Mouse (Mus musculus): ENCODE data around the gene Zfp169. TPM values are rescaled to one million over a fixed set of nuclear protein-coding genes. Genes with fewer than 3 reads are reported as not detected.
A peak's percentile ranks its signal among the peaks of the same experiment; 100 is the strongest.
"Not testable (repeated sequence)": the region's sequence is repeated elsewhere in the genome, so short reads cannot be mapped to it uniquely, and the experiment has no call there.

Gene Zfp169
- polyA plus RNA-seq, 2 experiments: 5.6 to 8.6 TPM

DNA sequence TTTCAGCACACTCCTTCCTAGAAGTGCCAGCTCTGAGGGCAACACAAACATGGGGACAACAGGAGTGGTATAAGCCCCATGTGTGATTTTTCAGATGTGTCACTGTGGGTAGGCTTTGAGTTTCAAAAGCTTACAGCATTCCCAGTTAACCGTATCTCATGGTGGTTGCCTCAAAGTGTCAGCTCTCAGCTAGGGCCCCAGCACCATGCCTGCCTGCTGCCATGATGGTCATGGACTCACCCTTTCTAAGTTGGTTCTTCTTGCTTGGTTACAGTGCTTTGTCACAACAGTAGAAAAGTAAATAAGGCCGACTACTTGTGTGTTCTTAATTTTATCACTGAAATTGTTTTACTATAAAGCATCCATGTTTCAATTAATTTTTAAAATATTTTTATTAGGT is 18.2 kb upstream of the Zfp169 start:
- DNase-seq (ENCODE audit: low spot score) (no peak), ATAC-seq (ENCODE audit: low FRiP score, low read depth) (no peak)
- Histone ChIP-seq H3K27me3 (ENCODE audit: control insufficient read depth, insufficient read depth, low read length) (no peaks in the 10 kb centered on the region), H3K27ac (replicated peaks; ENCODE audit: low read depth, low read length) (no peak overlapping the region), H3K9ac (ENCODE audit: low read depth, low read length, severe bottlenecking) (no peak overlapping the region), H3K4me2 (replicated peaks; ENCODE audit: low read depth, low read length, severe bottlenecking) (no peak overlapping the region), H3K36me3 (ENCODE audit: control insufficient read depth, insufficient read depth, low read length) (peaks cover 21% of the 10 kb centered on the region), H3K4me3 (replicated peaks; ENCODE audit: low read length) (no peak overlapping the region), H3K9me3 (ENCODE audit: control insufficient read depth, low read length) (no peaks in the 10 kb centered on the region), H3K4me1 (ENCODE audit: control insufficient read depth, insufficient read depth, low read length) (no peaks in the 10 kb centered on the region)
- WGBS: 84% methylated on average over 2 of the region's 2 CpGs
- TF ChIP-seq POLR2A (IDR thresholded peaks at IDR 0.05; ENCODE audit: borderline replicate concordance, extremely low read depth, insufficient read depth, insufficient read length): no peak

GRCm38 (mm10) chr13:48530685-48531084 is 17.4 kb upstream of the Zfp169 start:
- H3K9ac ChIP-seq (ENCODE audit: low read depth, low read length, severe bottlenecking): no peak overlapping the region
- H3K36me3 ChIP-seq (ENCODE audit: control insufficient read depth, insufficient read depth, low read length): peaks cover 15% of the 10 kb centered on the region
- no peak for TF ChIP-seq POLR2A (IDR thresholded peaks at IDR 0.05; ENCODE audit: borderline replicate concordance, extremely low read depth, insufficient read depth, insufficient read length)
- no peak for DNase-seq (ENCODE audit: low spot score)
- H3K27me3 ChIP-seq (ENCODE audit: control insufficient read depth, insufficient read depth, low read length): no peaks in the 10 kb centered on the region
- 0 out of 2 replicates have a peak, but pooled peaks have one; percentile 19 for ATAC-seq (ENCODE audit: low FRiP score, low read depth)
- H3K4me3 ChIP-seq (replicated peaks; ENCODE audit: low read length): no peak overlapping the region
- no peaks in the 10 kb centered on the region for H3K4me1 ChIP-seq (ENCODE audit: control insufficient read depth, insufficient read depth, low read length)
- WGBS: 67% methylated on average over 2 of the region's 2 CpGs
- H3K9me3 ChIP-seq (ENCODE audit: control insufficient read depth, low read length): no peaks in the 10 kb centered on the region
- no peak overlapping the region for H3K27ac ChIP-seq (replicated peaks; ENCODE audit: low read depth, low read length)
- H3K4me2 ChIP-seq (replicated peaks; ENCODE audit: low read depth, low read length, severe bottlenecking): no peak overlapping the region

GRCm38 (mm10) chr13:48529028-48529427 is 15.8 kb upstream of the Zfp169 start:
- no peaks in the 10 kb centered on the region for H3K4me1 ChIP-seq (ENCODE audit: control insufficient read depth, insufficient read depth, low read length)
- H3K27ac ChIP-seq (replicated peaks; ENCODE audit: low read depth, low read length): no peak overlapping the region
- no peaks in the 10 kb centered on the region for H3K9me3 ChIP-seq (ENCODE audit: control insufficient read depth, low read length)
- ATAC-seq (ENCODE audit: low FRiP score, low read depth) (0 out of 2 replicates have a peak, but pooled peaks have one; percentile 17), DNase-seq (ENCODE audit: low spot score) (no peak)
- WGBS: 30% methylated on average over 2 of the region's 2 CpGs
- no peak overlapping the region for H3K4me3 ChIP-seq (replicated peaks; ENCODE audit: low read length)
- no peak for TF ChIP-seq POLR2A (IDR thresholded peaks at IDR 0.05; ENCODE audit: borderline replicate concordance, extremely low read depth, insufficient read depth, insufficient read length)
- no peak overlapping the region for H3K4me2 ChIP-seq (replicated peaks; ENCODE audit: low read depth, low read length, severe bottlenecking)
- no peak overlapping the region for H3K9ac ChIP-seq (ENCODE audit: low read depth, low read length, severe bottlenecking)
- 0 out of 2 replicates have a peak, but pooled peaks cover 2% of the 10 kb centered on the region for H3K36me3 ChIP-seq (ENCODE audit: control insufficient read depth, insufficient read depth, low read length)
- no peaks in the 10 kb centered on the region for H3K27me3 ChIP-seq (ENCODE audit: control insufficient read depth, insufficient read depth, low read length)

GRCm38 (mm10) chr13:48528123-48528871 is 15.0 kb upstream of the Zfp169 start:
- ATAC-seq (ENCODE audit: low FRiP score, low read depth) (peak; percentile 49), DNase-seq (ENCODE audit: low spot score) (peak; percentile 94)
- Histone ChIP-seq H3K36me3 (ENCODE audit: control insufficient read depth, insufficient read depth, low read length) (no peaks in the 10 kb centered on the region), H3K4me3 (replicated peaks; ENCODE audit: low read length) (no peak overlapping the region), H3K9me3 (ENCODE audit: control insufficient read depth, low read length) (no peaks in the 10 kb centered on the region), H3K4me2 (replicated peaks; ENCODE audit: low read depth, low read length, severe bottlenecking) (no peak overlapping the region), H3K4me1 (ENCODE audit: control insufficient read depth, insufficient read depth, low read length) (no peaks in the 10 kb centered on the region), H3K9ac (ENCODE audit: low read depth, low read length, severe bottlenecking) (no peak overlapping the region), H3K27me3 (ENCODE audit: control insufficient read depth, insufficient read depth, low read length) (no peaks in the 10 kb centered on the region), H3K27ac (replicated peaks; ENCODE audit: low read depth, low read length) (no peak overlapping the region)
- TF ChIP-seq POLR2A (IDR thresholded peaks at IDR 0.05; ENCODE audit: borderline replicate concordance, extremely low read depth, insufficient read depth, insufficient read length): no peak
- WGBS: 55% methylated on average over 15 of the region's 15 CpGs

DNA sequence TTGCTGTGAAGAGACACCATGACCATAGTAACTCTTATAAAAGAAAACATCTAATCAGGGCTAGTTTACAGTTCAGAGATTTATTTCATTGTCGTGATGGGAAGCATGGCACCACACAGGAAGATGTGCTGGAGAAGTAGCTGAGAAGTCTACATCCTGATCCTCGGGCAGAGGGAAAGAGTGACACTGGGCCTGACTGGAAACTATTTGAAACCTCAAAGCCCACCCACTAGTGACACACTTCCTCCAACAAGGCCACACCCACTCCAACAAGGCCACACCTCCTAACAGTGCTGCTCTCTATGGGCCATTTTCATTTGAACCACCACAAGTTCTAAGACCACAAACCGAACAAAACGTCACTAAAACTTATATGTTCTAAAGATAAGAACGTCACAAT is 12.5 kb upstream of the Zfp169 start:
- H3K27me3 ChIP-seq (ENCODE audit: control insufficient read depth, insufficient read depth, low read length): no peaks in the 10 kb centered on the region
- WGBS: 72% methylated on average over 5 of the region's 5 CpGs
- H3K4me3 ChIP-seq (replicated peaks; ENCODE audit: low read length): no peak overlapping the region
- no peak overlapping the region for H3K27ac ChIP-seq (replicated peaks; ENCODE audit: low read depth, low read length)
- no peak for DNase-seq (ENCODE audit: low spot score)
- H3K9me3 ChIP-seq (ENCODE audit: control insufficient read depth, low read length): no peaks in the 10 kb centered on the region
- H3K9ac ChIP-seq (ENCODE audit: low read depth, low read length, severe bottlenecking): no peak overlapping the region
- H3K4me2 ChIP-seq (replicated peaks; ENCODE audit: low read depth, low read length, severe bottlenecking): no peak overlapping the region
- H3K4me1 ChIP-seq (ENCODE audit: control insufficient read depth, insufficient read depth, low read length): no peaks in the 10 kb centered on the region
- no peaks in the 10 kb centered on the region for H3K36me3 ChIP-seq (ENCODE audit: control insufficient read depth, insufficient read depth, low read length)
- no peak for TF ChIP-seq POLR2A (IDR thresholded peaks at IDR 0.05; ENCODE audit: borderline replicate concordance, extremely low read depth, insufficient read depth, insufficient read length)
- ATAC-seq (ENCODE audit: low FRiP score, low read depth): no peak

- H3K4me1 ChIP-seq (ENCODE audit: control insufficient read depth, insufficient read depth, low read length); H3K4me3 ChIP-seq (replicated peaks; ENCODE audit: low read length); DNase-seq (ENCODE audit: low spot score); H3K9ac ChIP-seq (ENCODE audit: low read depth, low read length, severe bottlenecking); H3K4me2 ChIP-seq (replicated peaks; ENCODE audit: low read depth, low read length, severe bottlenecking); H3K9me3 ChIP-seq (ENCODE audit: control insufficient read depth, low read length); H3K27me3 ChIP-seq (ENCODE audit: control insufficient read depth, insufficient read depth, low read length); H3K27ac ChIP-seq (replicated peaks; ENCODE audit: low read depth, low read length); H3K36me3 ChIP-seq (ENCODE audit: control insufficient read depth, insufficient read depth, low read length); ATAC-seq (ENCODE audit: low FRiP score, low read depth): not testable (repeated sequence)
These were observed 5.9 kb upstream of the Zfp169 start for GRCm38 (mm10) chr13:48519122-48519521.
